Mouse (Mus musculus) forebrain, embryonic 13.5 days (tissue): ENCODE results near the gene Tcirg1. TPM values are rescaled to one million over a fixed set of nuclear protein-coding genes. Genes with fewer than 3 reads are reported as not detected.

Source experiments
- ATAC-seq: fragments of 200-750 bp; cut with Nextera tagmentation; 2 replicates; pipeline ENCODE4 v1.8.0; 2017
- H3K27ac ChIP-seq: fragments of 300-500 bp; sonication (generic); 2 replicates; pipeline ENCODE4 v1.5.1; 2015; ENCODE audit warnings: inconsistent platforms, mild to moderate bottlenecking, moderate library complexity
- H3K27me3 ChIP-seq: fragments of 300-500 bp; sonication (generic); 2 replicates; pipeline ENCODE4 v1.6.1; 2015; ENCODE audit warnings: mild to moderate bottlenecking, inconsistent platforms
- H3K36me3 ChIP-seq: fragments of 300-500 bp; sonication (generic); 2 replicates; pipeline ENCODE4 v1.6.1; 2015; ENCODE audit warnings: mild to moderate bottlenecking, inconsistent platforms; ENCODE audit not compliant: poor library complexity, severe bottlenecking
- H3K4me1 ChIP-seq: fragments of 300-500 bp; sonication (generic); 2 replicates; pipeline ENCODE4 v1.6.1; 2015; ENCODE audit warnings: inconsistent platforms
- H3K4me2 ChIP-seq: fragments of 300-500 bp; sonication (generic); 2 replicates; pipeline ENCODE4 v1.6.1; 2015; ENCODE audit warnings: inconsistent platforms, mild to moderate bottlenecking, moderate library complexity
- H3K4me3 ChIP-seq: fragments of 300-500 bp; sonication (generic); 2 replicates; pipeline ENCODE4 v1.5.1; 2015; ENCODE audit warnings: mild to moderate bottlenecking, inconsistent platforms
- H3K9ac ChIP-seq: fragments of 300-500 bp; sonication (generic); 2 replicates; pipeline ENCODE4 v1.6.1; 2015; ENCODE audit warnings: mild to moderate bottlenecking, inconsistent platforms
- H3K9me3 ChIP-seq: fragments of 300-500 bp; sonication (generic); replicated peaks from 2 replicates; pipeline ENCODE4 v1.6.1; 2016; ENCODE audit warnings: inconsistent platforms
- WGBS: fragments of 180-500 bp; shearing (Covaris S2); methylation state at CpG from one replicate; pipeline ENCODE4 v1.1.7; 2015; 5-methylcytosine and 5-hydroxymethylcytosine counted together
- polyA plus RNA-seq: library from polyadenylated mRNA; unstranded; fragments of >200 nt; fragmentation: Nextera tagmentation; extraction: Ambion mirVana; gene quantifications from 2 replicates; pipeline ENCODE4 v1.2.1, GENCODE M21; 2015

Gene Tcirg1
- polyA plus RNA-seq, 1 experiment from 2014 or later, result 10.4 TPM

DNA sequence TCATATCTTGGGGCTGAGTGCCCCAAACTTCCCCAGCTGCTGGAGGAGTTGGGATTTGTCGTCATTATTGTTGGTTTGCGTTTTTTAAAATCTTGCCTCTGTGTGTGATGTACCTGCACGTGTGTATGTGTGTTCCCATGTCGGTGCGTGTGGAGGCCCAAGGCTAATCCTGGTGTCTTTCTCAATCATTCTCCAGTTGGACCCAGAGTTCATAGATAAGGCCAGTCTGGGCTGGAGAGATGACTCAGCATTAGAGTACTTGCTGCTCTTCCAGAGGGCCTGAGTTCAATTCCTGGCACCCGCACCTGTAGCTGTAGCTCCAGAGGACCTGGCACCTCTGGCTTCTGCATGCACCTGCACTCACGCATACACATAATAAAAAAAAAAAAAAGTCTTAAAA is 17.9 kb upstream of the Tcirg1 start:
- no peak overlapping the region for H3K9ac ChIP-seq
- WGBS, result 96% methylated on average over 7 of the region's 7 CpGs
- peaks cover 11% of the 10 kb centered on the region for H3K4me1 ChIP-seq
- no peaks in the 10 kb centered on the region for H3K36me3 ChIP-seq
- no peak overlapping the region for H3K27ac ChIP-seq
- H3K27me3 ChIP-seq, result no peaks in the 10 kb centered on the region
- no peak for ATAC-seq
- no peak overlapping the region for H3K4me3 ChIP-seq
- no peak overlapping the region for H3K4me2 ChIP-seq
- H3K9me3 ChIP-seq, result no peaks in the 10 kb centered on the region

DNA sequence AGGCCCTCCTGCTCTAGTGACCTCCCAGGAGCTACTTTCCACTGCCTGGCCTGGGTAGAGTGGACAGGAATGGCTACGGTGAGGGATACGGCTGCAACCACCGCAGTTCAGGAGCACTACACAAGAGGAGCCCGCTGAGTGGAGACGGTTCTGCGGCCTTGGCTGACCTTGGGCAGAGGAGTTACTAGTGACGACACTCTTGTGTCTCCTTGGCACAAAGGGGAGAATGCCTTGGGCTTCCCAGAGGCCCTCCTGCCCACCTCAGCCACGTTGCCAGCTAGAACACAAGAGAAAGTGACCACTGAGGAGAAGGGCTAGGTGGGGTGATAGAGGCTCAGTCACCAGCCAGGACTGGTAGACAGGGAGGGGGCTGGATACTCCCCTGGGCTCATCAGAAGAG is 17.3 kb upstream of the Tcirg1 start:
- ATAC-seq, result no peak
- 88% methylated on average over 8 of the region's 8 CpGs for WGBS
- H3K36me3 ChIP-seq, result no peaks in the 10 kb centered on the region
- no peaks in the 10 kb centered on the region for H3K27me3 ChIP-seq
- no peak overlapping the region for H3K4me3 ChIP-seq
- no peak overlapping the region for H3K9ac ChIP-seq
- no peaks in the 10 kb centered on the region for H3K9me3 ChIP-seq
- H3K4me1 ChIP-seq, result peaks cover 4% of the 10 kb centered on the region
- H3K4me2 ChIP-seq, result no peak overlapping the region
- no peak overlapping the region for H3K27ac ChIP-seq

DNA sequence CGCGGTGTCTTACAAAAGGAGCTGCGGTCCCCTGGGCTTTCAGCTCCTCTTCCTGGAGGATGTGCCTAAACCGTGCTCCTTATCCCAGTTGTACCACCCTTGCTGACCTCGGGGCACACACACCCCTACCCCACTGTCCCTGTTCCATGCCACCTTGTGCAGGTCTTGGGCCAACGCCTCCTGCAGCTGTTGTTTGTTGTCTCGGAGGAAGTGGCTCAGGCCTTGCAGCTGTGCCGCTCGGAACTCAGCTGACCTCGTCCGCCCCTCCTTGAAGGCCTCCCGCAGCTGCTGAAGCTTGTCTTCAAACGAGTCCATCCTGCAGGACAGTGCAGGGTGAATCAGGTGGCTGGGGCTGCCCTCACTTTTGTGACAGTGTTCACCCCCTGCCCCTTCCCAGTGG is 16.7 kb upstream of the Tcirg1 start:
- ATAC-seq, result no peak
- H3K9ac ChIP-seq, result no peak overlapping the region
- no peaks in the 10 kb centered on the region for H3K4me1 ChIP-seq
- H3K36me3 ChIP-seq, result no peaks in the 10 kb centered on the region
- no peak overlapping the region for H3K27ac ChIP-seq
- H3K27me3 ChIP-seq, result no peaks in the 10 kb centered on the region
- no peak overlapping the region for H3K4me3 ChIP-seq
- no peaks in the 10 kb centered on the region for H3K9me3 ChIP-seq
- 67% methylated on average over 13 of the region's 13 CpGs for WGBS
- no peak overlapping the region for H3K4me2 ChIP-seq

DNA sequence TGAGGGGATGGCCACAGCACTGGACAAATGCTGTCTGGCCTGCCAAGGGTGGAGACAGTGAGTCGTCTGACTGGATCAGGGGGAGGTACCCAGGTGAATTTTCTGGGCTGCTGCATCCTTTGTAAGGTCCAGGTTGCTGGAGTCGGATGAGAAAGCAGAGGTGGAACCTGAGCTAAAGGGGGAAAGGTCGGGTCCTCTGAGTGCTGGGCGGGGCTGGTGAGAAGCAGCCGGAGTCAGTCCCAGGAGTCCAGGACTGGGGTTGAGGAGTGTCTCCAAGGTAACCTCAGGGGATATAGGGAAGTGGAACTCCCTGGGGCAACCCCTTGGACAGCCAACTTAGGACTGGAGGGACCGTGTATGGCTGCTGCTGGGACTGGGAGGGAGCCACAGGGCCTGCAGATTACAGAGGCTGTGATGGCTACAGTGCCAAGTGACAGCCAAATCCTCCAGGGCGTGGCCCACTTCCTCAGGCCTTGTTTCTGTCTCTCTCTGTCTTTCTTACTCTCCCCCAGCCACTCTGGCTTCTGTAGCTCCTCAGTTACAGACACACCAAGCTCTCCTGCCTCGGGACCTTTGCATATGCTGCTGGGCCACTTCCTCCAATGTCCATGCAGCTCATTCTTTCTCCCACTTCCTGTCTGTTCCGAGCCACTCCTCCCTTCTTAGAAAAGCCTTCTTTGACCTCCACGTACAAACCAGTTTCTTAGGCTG is 15.9 kb upstream of the Tcirg1 start:
- Histone ChIP-seq H3K4me3 (no peak overlapping the region), H3K9ac (no peak overlapping the region), H3K9me3 (no peaks in the 10 kb centered on the region), H3K4me2 (no peak overlapping the region), H3K4me1 (no peaks in the 10 kb centered on the region), H3K36me3 (no peaks in the 10 kb centered on the region), H3K27ac (no peak overlapping the region), H3K27me3 (no peaks in the 10 kb centered on the region)
- ATAC-seq, result no peak
- WGBS, result 52% methylated on average over 10 of the region's 10 CpGs

DNA sequence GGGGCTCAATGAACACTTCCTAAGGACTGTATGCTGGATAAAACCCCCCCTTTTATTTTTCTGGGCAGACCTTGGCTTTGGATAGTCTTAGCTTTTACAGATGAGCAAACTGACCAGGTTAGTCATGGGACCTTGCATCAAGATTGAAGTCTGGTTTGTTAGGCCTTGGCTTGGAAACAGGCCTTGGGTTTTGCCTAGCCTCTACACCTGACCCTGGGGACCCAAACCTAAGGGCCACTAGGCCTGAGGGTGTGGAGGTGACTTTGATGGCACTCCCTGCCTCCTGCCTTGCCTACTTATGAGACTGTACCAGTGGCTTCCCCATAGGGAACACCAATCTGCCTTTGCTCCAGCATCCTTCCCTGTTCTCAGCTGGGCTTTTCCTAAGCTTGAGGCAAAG is 13.0 kb upstream of the Tcirg1 start:
- H3K4me2 ChIP-seq, result no peak overlapping the region
- H3K9me3 ChIP-seq, result no peaks in the 10 kb centered on the region
- no peaks in the 10 kb centered on the region for H3K4me1 ChIP-seq
- H3K36me3 ChIP-seq, result no peaks in the 10 kb centered on the region
- no peak overlapping the region for H3K9ac ChIP-seq
- ATAC-seq, result no peak
- H3K4me3 ChIP-seq, result no peak overlapping the region
- H3K27ac ChIP-seq, result no peak overlapping the region
- no peaks in the 10 kb centered on the region for H3K27me3 ChIP-seq

DNA sequence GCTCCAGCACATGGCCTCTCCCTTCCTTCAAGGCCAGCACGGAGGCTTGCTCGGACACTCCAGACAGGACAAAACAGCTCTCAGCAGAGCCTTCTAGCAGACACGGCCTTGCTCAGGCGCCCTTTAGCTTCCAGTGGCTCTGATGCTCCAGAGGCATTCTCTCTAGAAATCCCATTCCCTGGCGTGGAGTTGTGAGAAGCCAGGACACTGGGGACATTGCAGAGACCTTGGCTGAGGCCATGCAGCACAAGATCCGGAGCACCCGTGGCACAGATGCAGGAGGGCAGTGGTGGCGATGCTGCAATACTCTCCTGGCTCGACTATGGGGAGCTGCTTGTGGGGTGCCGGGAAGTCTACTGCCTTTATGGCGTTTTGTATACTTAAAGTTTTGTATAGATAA is 9.8 kb upstream of the Tcirg1 start:
- Histone ChIP-seq H3K9ac (no peak overlapping the region), H3K9me3 (no peaks in the 10 kb centered on the region), H3K4me2 (no peak overlapping the region), H3K27me3 (no peaks in the 10 kb centered on the region), H3K36me3 (no peaks in the 10 kb centered on the region), H3K27ac (no peak overlapping the region), H3K4me1 (peaks cover 14% of the 10 kb centered on the region), H3K4me3 (no peak overlapping the region)
- 81% methylated on average over 11 of the region's 11 CpGs for WGBS
- ATAC-seq, result no peak

DNA sequence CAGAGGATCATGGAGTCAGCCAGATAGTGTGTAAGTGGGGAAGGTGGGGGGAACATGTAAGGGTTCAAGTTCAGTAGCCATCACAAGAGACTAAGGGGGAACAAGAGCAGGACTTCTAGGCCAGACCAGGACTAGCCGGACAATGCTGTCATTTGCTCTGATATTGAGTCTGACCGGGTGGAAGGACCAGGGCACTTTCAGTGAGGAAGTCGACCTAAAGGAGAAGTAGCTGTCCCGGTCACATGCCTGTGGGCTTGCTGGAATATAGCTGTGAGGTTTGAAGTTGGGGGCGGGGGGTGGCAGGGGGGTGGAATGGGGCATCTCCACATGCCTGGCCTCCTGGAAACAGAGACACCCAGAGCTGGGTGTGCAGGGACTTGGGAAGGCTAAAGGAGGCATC is 7.6 kb upstream of the Tcirg1 start:
- WGBS, result 95% methylated on average over 5 of the region's 5 CpGs
- H3K4me2 ChIP-seq, result no peak overlapping the region
- no peak overlapping the region for H3K4me3 ChIP-seq
- no peak overlapping the region for H3K9ac ChIP-seq
- no peaks in the 10 kb centered on the region for H3K9me3 ChIP-seq
- no peak overlapping the region for H3K27ac ChIP-seq
- H3K4me1 ChIP-seq, result peaks cover 19% of the 10 kb centered on the region
- H3K36me3 ChIP-seq, result peaks cover 18% of the 10 kb centered on the region
- no peak for ATAC-seq
- H3K27me3 ChIP-seq, result no peaks in the 10 kb centered on the region

DNA sequence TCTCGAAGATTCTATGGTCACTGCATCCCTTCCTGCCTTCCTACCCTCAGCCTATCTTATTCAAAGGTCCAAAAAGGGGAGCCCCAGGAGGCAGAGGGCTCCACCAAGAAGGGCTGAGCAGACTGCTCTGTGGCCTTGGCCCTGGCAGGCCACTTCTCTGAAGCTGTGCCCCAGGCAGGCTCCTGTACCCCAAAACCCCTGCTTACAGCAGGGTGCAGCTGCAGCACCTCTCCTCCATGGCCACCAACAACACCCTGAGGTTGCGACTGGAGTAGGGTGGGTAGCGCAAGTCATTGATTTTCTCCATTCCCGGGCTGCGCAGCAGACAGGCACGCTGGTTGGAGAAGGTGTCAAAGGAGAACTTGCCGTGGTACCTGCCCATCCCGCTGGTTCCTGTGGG is 6.8 kb upstream of the Tcirg1 start:
- peak overlapping the region; percentile 59 for H3K4me3 ChIP-seq
- peak overlapping the region; percentile 68 for H3K9ac ChIP-seq
- H3K27me3 ChIP-seq, result no peaks in the 10 kb centered on the region
- 90% methylated on average over 8 of the region's 8 CpGs for WGBS
- H3K27ac ChIP-seq, result no peak overlapping the region
- peaks cover 26% of the 10 kb centered on the region for H3K36me3 ChIP-seq
- H3K4me2 ChIP-seq, result peak overlapping the region; percentile 75
- ATAC-seq, result no peak
- H3K9me3 ChIP-seq, result no peaks in the 10 kb centered on the region
- peaks cover 19% of the 10 kb centered on the region for H3K4me1 ChIP-seq

DNA sequence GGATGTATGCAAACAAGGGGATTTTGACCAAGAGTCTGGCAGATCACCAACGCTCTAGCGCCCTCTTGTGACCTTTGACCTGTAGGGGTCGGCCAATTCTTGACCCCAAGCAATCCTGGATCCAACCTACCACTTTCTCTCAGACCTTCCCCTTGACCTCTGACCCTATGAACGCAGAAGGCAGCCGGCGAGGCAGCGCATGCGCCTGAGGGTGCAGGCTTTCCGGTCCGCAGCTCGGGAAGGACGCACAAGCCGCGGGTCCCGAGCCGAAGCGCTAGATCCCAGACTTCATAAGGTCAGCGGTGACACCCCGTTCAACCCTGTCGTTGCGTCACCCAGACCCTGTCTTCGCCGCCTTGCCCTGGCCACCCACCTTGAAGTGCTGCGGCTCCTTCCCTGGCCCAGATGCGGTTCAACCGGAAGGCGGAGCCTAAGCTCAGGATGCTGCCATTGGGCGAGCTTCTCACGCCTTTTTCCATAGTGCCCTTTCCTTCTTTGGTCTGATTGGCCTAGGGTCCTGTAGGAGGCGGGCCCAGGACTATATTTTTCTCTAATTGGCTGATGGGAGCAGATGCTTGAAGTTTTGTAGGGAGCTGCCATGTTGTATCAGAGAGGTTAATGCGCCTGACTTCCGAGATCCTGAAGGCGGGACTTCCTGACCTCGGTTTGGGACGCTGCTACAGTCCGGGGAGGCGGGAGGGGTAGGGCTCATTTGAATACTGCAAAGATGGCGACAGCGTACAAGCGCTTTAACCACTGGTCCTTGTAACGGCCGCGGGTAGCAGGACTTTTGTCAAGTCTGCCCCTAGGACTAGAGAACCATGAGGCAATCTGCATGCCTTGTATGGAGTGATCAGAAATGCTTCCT is 5.6 kb upstream of the Tcirg1 start, which contains the start of gene Ndufs8:
Ndufs8 (minus strand) TSS at position 438 of the 868 bp plus-strand sequence.
- peak within 1 kb of the TSS; percentile 75 for H3K4me2 ChIP-seq
- peak; percentile 99 for ATAC-seq
- peak within 1 kb of the TSS; percentile 48; the same call in 1 of the 2 replicates for H3K27ac ChIP-seq
- no peaks in the 10 kb centered on the region for H3K9me3 ChIP-seq
- under 1% methylated on average over 43 of the region's 43 CpGs for WGBS
- H3K9ac ChIP-seq, result peak within 1 kb of the TSS; percentile 68
- no peaks in the 10 kb centered on the region for H3K27me3 ChIP-seq
- H3K4me3 ChIP-seq, result peak within 1 kb of the TSS; percentile 59
- peaks cover 37% of the 10 kb centered on the region for H3K36me3 ChIP-seq
- peaks cover 19% of the 10 kb centered on the region for H3K4me1 ChIP-seq

DNA sequence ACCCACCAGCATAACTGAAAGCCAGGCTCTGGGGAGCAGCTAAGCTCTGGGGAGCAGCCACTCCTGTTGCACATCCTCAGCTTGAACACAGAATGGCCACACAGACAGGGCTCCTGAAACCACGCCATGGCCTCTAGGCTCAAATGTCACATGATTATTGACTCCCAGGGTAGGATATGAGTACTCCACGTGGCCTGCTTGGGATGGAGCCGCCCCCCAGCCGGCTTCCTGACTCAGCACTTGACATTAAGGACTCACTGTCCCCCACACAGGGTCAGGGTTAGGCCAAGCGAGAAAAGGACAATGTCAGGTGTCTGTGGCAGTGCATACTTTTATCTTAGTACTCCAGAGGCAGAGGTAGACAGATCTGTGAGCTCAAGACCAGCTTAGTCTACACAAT is 3.3 kb upstream of the Tcirg1 start:
- 88% methylated on average over 5 of the region's 5 CpGs for WGBS
- Histone ChIP-seq H3K9ac (no peak overlapping the region), H3K36me3 (peaks cover 37% of the 10 kb centered on the region), H3K4me1 (peaks cover 35% of the 10 kb centered on the region), H3K27ac (no peak overlapping the region), H3K4me2 (no peak overlapping the region), H3K9me3 (no peaks in the 10 kb centered on the region), H3K27me3 (no peaks in the 10 kb centered on the region), H3K4me3 (no peak overlapping the region)
- ATAC-seq, result no peak

DNA sequence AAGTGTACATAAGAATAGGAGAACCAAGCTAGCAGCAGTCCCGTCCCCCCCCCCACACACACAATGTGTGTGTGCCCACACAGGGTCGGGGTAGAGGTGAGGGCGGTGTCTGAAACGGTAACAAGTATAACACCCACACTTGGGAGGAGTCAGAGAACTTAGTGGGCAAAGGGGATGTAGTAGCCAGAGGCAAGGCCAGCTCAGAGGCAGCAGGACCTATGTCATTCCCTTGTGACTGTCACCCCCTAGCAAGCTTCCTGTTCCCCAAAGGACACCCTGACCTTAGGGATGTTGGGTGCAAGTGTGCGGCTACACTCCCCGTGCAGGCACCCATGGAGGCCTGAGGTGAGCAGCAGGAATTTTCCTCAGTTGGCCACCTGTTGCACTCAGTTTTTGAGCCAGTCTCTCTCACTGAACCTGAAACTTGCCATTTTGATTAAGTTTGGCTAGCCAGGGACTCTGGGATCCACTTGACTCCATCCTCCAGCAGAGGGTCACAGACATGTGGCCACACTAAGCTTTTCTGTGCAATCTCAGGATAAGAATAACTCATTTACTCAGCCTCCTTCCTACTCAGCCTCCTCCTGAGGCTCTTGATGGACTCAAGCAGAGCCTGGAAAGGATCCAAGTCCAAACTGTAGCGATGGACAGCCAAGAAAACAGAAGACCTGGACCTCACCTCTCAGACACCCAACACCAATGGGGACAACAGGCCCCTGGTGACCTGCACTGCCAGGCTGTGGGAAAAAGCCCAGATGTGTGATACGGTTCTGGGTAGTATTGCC is 1.1 kb upstream of the Tcirg1 start:
- no peak for ATAC-seq
- Histone ChIP-seq H3K9ac (no peak overlapping the region), H3K27me3 (no peaks in the 10 kb centered on the region), H3K36me3 (peaks cover 37% of the 10 kb centered on the region), H3K9me3 (no peaks in the 10 kb centered on the region), H3K4me1 (peaks cover 26% of the 10 kb centered on the region), H3K4me2 (peak overlapping the region; percentile 69; the same call in 1 of the 2 replicates), H3K4me3 (no peak overlapping the region), H3K27ac (no peak overlapping the region)
- WGBS, result 86% methylated on average over 8 of the region's 8 CpGs

DNA sequence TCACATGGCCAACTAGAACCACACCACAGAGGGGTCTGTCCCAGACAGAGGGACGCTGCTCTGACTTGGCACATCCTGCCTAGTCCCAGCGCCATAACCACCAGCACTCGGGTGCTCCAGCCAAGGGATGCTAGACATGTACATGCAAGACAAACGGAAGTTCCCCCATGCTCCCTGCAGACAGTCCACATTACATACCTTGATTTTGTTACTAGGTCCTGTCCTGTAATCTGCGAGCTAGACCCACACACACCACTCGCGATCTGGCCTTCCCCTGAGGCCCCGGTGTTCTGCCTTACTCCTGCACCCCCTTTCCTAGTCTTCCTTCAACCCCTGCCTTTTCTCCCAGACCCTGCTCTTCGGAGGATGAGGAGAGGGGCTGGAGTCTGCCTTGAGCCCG is 607 bp downstream of the Tcirg1 start:
- H3K9me3 ChIP-seq, result no peaks in the 10 kb centered on the region
- no peak for ATAC-seq
- no peaks in the 10 kb centered on the region for H3K27me3 ChIP-seq
- peak overlapping the region; percentile 63 for H3K9ac ChIP-seq
- no peak overlapping the region for H3K27ac ChIP-seq
- peaks cover 44% of the 10 kb centered on the region for H3K36me3 ChIP-seq
- peak overlapping the region; percentile 44 for H3K4me3 ChIP-seq
- 45% methylated on average over 10 of the region's 10 CpGs for WGBS
- peaks cover 17% of the 10 kb centered on the region for H3K4me1 ChIP-seq
- H3K4me2 ChIP-seq, result peak overlapping the region; percentile 69
